Mouse (Mus musculus) neural tube, embryonic 11.5 days (tissue): ENCODE results near the gene Vnn3. TPM values are rescaled to one million over a fixed set of nuclear protein-coding genes. Genes with fewer than 3 reads are reported as not detected.

ENCODE experiments used
- ATAC-seq: fragments of 200-750 bp; cut with Nextera tagmentation; 2 replicates; pipeline ENCODE4 v1.8.0; 2017; ENCODE audit warnings: moderate number of reproducible peaks, mild to moderate bottlenecking, moderate TSS enrichment, moderate library complexity; ENCODE audit not compliant: insufficient read depth, low FRiP score, low TSS enrichment
- DNase-seq: peaks from one replicate; pipeline ENCODE4 v3.0.0-alpha.2; 2015; ENCODE audit warnings: low spot score
- H3K27ac ChIP-seq: fragments of 300-500 bp; sonication (generic); 2 replicates; pipeline ENCODE4 v1.5.1; 2014; ENCODE audit warnings: low read depth, mild to moderate bottlenecking, low read length
- H3K27me3 ChIP-seq: fragments of 300-500 bp; sonication (generic); 2 replicates; pipeline ENCODE4 v1.6.1; 2014; ENCODE audit warnings: mild to moderate bottlenecking, low read length, mixed read lengths; ENCODE audit not compliant: control insufficient read depth, insufficient read depth
- H3K36me3 ChIP-seq: fragments of 300-500 bp; sonication (generic); 2 replicates; pipeline ENCODE4 v1.6.1; 2014; ENCODE audit warnings: mild to moderate bottlenecking, low read length, moderate library complexity, mixed read lengths; ENCODE audit not compliant: control insufficient read depth, insufficient read depth
- H3K4me1 ChIP-seq: fragments of 300-500 bp; sonication (generic); 2 replicates; pipeline ENCODE4 v1.6.1; 2014; ENCODE audit warnings: low read length, mixed read lengths; ENCODE audit not compliant: control insufficient read depth, insufficient read depth
- H3K4me2 ChIP-seq: fragments of 300-500 bp; sonication (generic); 2 replicates; pipeline ENCODE4 v1.6.1; 2014; ENCODE audit warnings: low read depth, mild to moderate bottlenecking, moderate library complexity
- H3K4me3 ChIP-seq: fragments of 300-500 bp; sonication (generic); 2 replicates; pipeline ENCODE4 v1.5.1; 2014; ENCODE audit warnings: low read depth, low read length
- H3K9ac ChIP-seq: fragments of 300-500 bp; sonication (generic); 2 replicates; pipeline ENCODE4 v1.6.1; 2014; ENCODE audit warnings: mild to moderate bottlenecking, low read length
- H3K9me3 ChIP-seq: fragments of 300-500 bp; sonication (generic); 2 replicates; pipeline ENCODE4 v1.6.1; 2016; ENCODE audit warnings: low read length; ENCODE audit not compliant: control insufficient read depth
- WGBS: fragments of 180-500 bp; shearing (Covaris S2); extraction: QIAGEN DNeasy Blood & Tissue Kit; methylation state at CpG from one replicate; pipeline ENCODE4 v1.1.7; 2014; 5-methylcytosine and 5-hydroxymethylcytosine counted together
- polyA plus RNA-seq: library from polyadenylated mRNA; unstranded; fragments of >200 nt; fragmentation: Nextera tagmentation; extraction: Ambion mirVana; gene quantifications from 2 replicates; pipeline ENCODE4 v1.2.1, GENCODE M21; 2014

The Vnn3 gene
- polyA plus RNA-seq, 1 experiment from 2014 or later: not detected

GRCm38 (mm10) chr10:23905661-23906060 lies 54.4 kb downstream of the Vnn3 start:
- ATAC-seq: no peak
- H3K4me2 ChIP-seq: no peak overlapping the region

More at GRCm38 (mm10) chr10:23905661-23906060, 54.4 kb downstream of the Vnn3 start:
- DNase-seq: no peak
- Histone ChIP-seq H3K27me3 (no peaks in the 10 kb centered on the region), H3K9ac (no peak overlapping the region), H3K27ac (no peak overlapping the region), H3K9me3 (no peaks in the 10 kb centered on the region), H3K4me3 (no peak overlapping the region), H3K36me3 (no peaks in the 10 kb centered on the region), H3K4me1 (no peaks in the 10 kb centered on the region)
- WGBS: 91% methylated on average over 1 of the region's 1 CpGs

Other genes starting within 250 kb of the Vnn3 start
- 115 and 133 TPM in 2 replicates for gene Rps12, start 64.2 kb upstream of the Vnn3 start, polyA plus RNA-seq
- 15.8 and 16.0 TPM in 2 replicates for gene Slc18b1, start 54.5 kb upstream of the Vnn3 start, polyA plus RNA-seq
- gene Vnn1, start 43.2 kb downstream of the Vnn3 start, polyA plus RNA-seq: 0.82 and 0.96 TPM in 2 replicates
- gene Taar1, start 68.9 kb downstream of the Vnn3 start, polyA plus RNA-seq: not detected in 2 replicates
- gene Taar2, start 87.1 kb downstream of the Vnn3 start, polyA plus RNA-seq: not detected in 2 replicates
- gene Taar3, start 98.1 kb downstream of the Vnn3 start, polyA plus RNA-seq: not detected in 2 replicates
- gene Taar4, start 109.0 kb downstream of the Vnn3 start, polyA plus RNA-seq: not detected in 2 replicates
- gene Taar5, start 119.2 kb downstream of the Vnn3 start, polyA plus RNA-seq: not detected in 2 replicates
- not detected in 2 replicates for gene Taar6, start 134.2 kb downstream of the Vnn3 start, polyA plus RNA-seq
- not detected in 2 replicates for gene Taar7a, start 142.0 kb downstream of the Vnn3 start, polyA plus RNA-seq
- gene Taar7b, start 148.5 kb downstream of the Vnn3 start, polyA plus RNA-seq: not detected in 2 replicates
- gene Taar7d, start 175.8 kb downstream of the Vnn3 start, polyA plus RNA-seq: not detected in 2 replicates
- not detected in 2 replicates for gene Taar7e, start 186.2 kb downstream of the Vnn3 start, polyA plus RNA-seq
- not detected in 2 replicates for gene Taar7f, start 198.0 kb downstream of the Vnn3 start, polyA plus RNA-seq
- not detected in 2 replicates for gene Taar8a, start 225.0 kb downstream of the Vnn3 start, polyA plus RNA-seq
- not detected in 2 replicates for gene Taar8b, start 240.8 kb downstream of the Vnn3 start, polyA plus RNA-seq